Mouse (Mus musculus): ENCODE data around the gene Lonrf2.

Gene Lonrf2

GRCm38 (mm10) chr1:38769920-38770319 is 66.6 kb downstream of the Lonrf2 start:
- peak; percentile 70; the same call in 1 of the 2 replicates for ATAC-seq (ENCODE audit: low TSS enrichment)

GRCm38 (mm10) chr1:38767812-38768211 is 68.7 kb downstream of the Lonrf2 start:
- ATAC-seq (ENCODE audit: low TSS enrichment): peak; percentile 62; the same call in 1 of the 2 replicates

GRCm38 (mm10) chr1:38766661-38767572 is 69.6 kb downstream of the Lonrf2 start:
- no peak for ATAC-seq (ENCODE audit: low TSS enrichment)

- no peak for ATAC-seq (ENCODE audit: low TSS enrichment)
These were observed 70.3 kb downstream of the Lonrf2 start for GRCm38 (mm10) chr1:38766254-38766653.

GRCm38 (mm10) chr1:38763960-38764613 is 72.4 kb downstream of the Lonrf2 start:
- no peak for ATAC-seq (ENCODE audit: low TSS enrichment)

- no peak for ATAC-seq (ENCODE audit: low TSS enrichment)
These were observed 76.1 kb downstream of the Lonrf2 start for GRCm38 (mm10) chr1:38760424-38760823.

GRCm38 (mm10) chr1:38757791-38758403 is 78.6 kb downstream of the Lonrf2 start:
- no peak for ATAC-seq (ENCODE audit: low TSS enrichment)

GRCm38 (mm10) chr1:38743863-38744262 is 92.6 kb downstream of the Lonrf2 start:
- no peak for ATAC-seq (ENCODE audit: low TSS enrichment)

Measured in frontal cortex, adult (tissue).